Mouse (Mus musculus): ENCODE measurements around the gene Dync2li1. TPM values are rescaled to one million over a fixed set of nuclear protein-coding genes. Genes with fewer than 3 reads are reported as not detected.
A peak's percentile ranks its signal among the peaks of the same experiment; 100 is the strongest.

Dync2li1 gene
- total RNA-seq, 2 experiments from 2014 or later, result 2.6 to 3.9 TPM

DNA sequence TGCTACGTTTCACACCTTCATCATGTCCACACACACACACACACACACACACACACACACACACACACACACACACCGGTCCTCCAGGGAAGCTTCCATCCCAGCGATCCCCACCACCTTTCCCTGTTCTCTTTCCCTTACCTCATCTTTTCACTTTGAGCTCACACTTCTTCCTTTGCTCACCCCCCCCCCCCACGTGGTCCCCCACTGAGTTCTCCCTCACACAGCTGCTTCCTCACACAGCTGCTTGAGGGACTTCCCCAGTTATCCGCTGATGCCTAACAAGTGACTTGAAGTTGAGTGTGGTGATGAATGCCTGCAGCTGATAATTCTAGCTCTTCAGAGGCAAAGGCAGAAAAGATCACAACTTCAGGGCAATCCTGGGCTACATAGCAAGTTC, 18.7 kb upstream of the Dync2li1 start:
- DNase-seq, result no peak
- intact Hi-C loops (cut with DNase I), result no loop called here

DNA sequence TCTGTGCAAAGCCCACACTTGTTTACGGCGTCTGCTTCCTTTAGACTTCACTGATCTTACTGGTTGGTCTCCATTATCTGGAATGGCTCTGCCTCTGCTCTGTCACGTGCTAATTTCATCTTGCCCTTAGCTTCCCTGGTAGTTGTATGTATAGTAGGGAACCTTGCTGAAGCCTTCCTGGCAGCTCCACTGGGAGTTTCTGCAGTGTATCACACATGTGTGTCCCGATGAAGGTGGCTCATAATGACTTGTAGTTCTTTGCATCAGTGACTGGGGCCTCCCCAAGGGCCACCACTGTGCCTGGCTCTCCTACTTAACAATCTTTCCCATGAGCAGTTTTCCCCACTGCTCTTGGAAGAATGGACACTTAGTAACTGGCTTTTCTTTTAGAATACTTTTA, 17.7 kb upstream of the Dync2li1 start:
- intact Hi-C loops (cut with DNase I), result no loop called here

DNA sequence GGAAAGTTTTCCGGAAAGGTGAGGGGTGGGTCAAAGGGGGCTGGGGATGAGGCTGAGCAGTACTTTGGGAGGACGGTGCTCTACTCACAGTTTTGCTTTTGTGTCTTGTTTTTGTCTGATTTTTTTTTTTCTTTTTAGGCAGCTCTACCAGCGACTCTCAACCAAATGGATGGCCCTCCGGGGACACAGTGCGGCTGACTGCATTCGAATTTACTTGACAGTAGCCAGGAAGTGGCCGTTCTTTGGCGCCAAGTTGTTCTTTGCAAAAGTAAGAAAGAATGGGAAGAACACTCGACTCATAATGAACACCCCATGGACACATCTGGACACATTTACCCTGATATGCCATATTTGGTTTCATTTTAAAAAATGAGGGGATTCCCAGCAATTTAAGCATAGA, 14.8 kb upstream of the Dync2li1 start:
- intact Hi-C loops (cut with DNase I), result no loop called here
- no peak for DNase-seq

More for the DNA sequence above, 17.7 kb upstream of the Dync2li1 start:
- DNase-seq, result no peak

- DNase-seq, result no peak
- intact Hi-C loops (cut with DNase I), result no loop called here
These were observed 14.3 kb upstream of the Dync2li1 start for GRCm38 (mm10) chr17:84611971-84612370.

GRCm38 (mm10) chr17:84615811-84616210, 10.5 kb upstream of the Dync2li1 start:
- DNase-seq, result no peak
- intact Hi-C loops (cut with DNase I), result no loop called here

- no peak for DNase-seq
- intact Hi-C loops (cut with DNase I), result no loop called here
These were observed 9.7 kb upstream of the Dync2li1 start for GRCm38 (mm10) chr17:84616526-84617074.

GRCm38 (mm10) chr17:84617953-84618352, 8.3 kb upstream of the Dync2li1 start:
- intact Hi-C loops (cut with DNase I), result no loop called here
- DNase-seq, result no peak

DNA sequence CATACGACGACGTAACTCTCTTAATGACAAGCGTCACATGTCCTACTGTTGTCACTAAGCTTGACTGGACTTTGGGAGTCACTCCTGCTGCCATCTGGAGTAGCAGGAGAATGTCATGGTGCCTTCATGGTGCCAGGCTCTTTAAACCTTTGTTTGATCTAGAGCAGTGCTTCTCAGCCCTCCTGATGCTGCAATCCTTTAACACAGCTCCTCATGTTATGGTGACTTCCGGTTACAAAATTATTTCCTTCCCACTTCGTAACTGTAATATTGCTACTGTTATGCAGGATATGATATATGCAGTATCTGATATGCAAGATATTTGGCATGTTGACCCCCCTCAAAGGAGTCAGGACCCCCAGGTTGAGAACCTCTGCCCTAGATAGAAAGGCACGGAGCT, 7.2 kb upstream of the Dync2li1 start:
- DNase-seq, result no peak
- intact Hi-C loops (cut with DNase I), result no loop called here

DNA sequence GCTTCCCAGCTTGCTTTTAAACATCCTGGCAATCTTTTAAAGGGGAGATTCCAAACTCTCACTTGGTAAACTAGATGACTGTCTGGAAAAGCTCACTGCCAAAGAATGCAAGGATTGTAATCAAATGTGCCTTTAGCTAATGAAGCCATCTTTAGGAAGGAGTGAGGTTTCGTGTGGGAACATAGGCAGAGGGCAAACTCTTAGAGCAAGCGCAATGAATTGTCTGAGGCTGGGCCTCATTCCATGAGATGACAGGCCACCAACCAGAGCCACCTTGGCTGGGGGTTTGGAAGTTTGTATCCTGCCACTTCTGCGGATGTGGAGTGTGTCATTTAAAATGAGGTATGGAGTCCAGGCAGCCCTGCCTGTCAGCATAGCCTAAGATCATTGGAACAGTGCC, 6.2 kb upstream of the Dync2li1 start:
- intact Hi-C loops (cut with DNase I), result no loop called here
- DNase-seq, result no peak

DNA sequence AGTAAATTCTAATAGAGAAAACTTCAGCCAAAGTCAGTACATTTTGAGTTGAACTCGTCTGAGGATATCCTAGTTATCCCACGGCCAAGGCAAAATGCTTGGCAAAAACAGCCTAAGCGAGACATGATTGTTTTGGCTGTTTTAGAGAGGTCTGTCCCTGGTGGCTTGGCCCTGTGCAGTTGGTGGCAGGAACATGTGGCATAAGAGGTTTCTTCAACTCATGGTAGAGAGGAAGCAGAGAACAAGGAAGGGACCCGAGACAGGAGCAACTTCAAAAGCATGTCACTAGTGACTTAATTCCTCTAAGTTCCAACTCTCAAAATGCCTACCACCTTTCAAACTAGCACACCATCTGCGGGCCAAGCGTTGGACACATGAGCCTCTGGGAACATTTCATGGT, 5.7 kb upstream of the Dync2li1 start:
- no peak for DNase-seq
- intact Hi-C loops (cut with DNase I), result no loop called here

- no peak for DNase-seq
- intact Hi-C loops (cut with DNase I), result no loop called here
These were observed 5.1 kb upstream of the Dync2li1 start for GRCm38 (mm10) chr17:84621209-84621608.

- DNase-seq, result no peak
- intact Hi-C loops (cut with DNase I), result no loop called here
These were observed 4.3 kb upstream of the Dync2li1 start for GRCm38 (mm10) chr17:84622028-84622427.

DNA sequence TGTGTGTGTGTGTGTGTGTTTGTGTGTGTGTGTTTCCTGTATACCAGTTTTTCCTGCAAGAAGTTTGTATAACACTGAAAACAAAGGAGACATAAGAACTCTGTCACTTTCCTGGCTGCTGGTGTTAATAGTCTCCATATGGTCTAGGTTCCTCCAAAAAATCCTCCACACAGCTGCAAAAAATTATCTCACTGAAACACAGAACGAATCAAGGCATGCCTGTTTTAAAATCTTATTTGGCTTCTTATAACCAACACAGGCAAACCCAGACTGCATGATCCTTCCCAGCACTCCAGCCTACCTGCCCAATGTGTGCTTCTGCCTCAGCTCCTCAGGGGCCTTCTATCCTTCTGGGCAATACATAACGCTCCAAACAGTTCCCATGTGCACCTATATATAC, 3.4 kb upstream of the Dync2li1 start:
- DNase-seq, result no peak
- intact Hi-C loops (cut with DNase I), result no loop called here

DNA sequence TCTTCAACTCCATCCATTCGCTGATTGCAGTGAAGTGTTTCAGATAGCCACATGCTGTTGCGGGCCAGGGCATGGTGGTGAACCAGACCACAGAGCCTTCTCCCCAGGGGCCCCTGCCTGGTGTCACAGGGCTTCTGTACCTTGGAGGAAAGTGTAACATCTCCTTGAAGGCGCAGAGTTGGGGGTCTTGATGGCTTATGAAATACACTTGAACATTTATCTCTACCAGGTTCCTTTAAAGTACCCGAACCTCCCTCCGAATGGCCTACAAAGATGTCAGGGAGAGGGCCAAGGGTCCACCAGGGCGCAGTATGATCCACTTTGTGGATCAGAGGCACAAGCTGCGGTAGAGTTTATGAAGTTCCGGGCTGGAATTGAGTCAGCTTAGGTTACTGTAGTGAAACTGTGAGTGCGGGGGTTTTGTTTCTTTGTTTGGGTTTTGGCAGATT, 585 bp downstream of the Dync2li1 start:
- no peak for DNase-seq
- intact Hi-C loops (cut with DNase I), result no loop called here

DNA sequence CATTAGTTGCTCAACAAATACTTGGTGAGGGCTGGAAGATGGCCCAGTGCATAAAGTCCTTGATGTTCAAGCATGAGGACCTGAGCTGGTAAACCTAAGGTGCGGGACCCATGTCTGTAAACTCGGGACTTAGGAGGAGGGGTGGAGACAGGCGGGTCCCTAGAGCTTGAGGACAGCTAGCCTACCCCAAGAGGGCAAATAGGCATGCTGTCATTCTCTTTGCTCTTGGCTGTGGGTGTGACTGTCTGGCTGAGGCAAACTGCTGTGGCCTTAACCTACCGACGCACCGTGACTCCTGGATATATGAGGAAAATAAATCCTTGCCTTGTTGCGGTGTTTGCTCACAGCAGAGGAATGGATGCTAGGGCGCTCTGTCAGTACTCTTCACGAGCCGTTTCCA, 1.4 kb downstream of the Dync2li1 start:
- no peak for DNase-seq
- intact Hi-C loops (cut with DNase I), result no loop called here

DNA sequence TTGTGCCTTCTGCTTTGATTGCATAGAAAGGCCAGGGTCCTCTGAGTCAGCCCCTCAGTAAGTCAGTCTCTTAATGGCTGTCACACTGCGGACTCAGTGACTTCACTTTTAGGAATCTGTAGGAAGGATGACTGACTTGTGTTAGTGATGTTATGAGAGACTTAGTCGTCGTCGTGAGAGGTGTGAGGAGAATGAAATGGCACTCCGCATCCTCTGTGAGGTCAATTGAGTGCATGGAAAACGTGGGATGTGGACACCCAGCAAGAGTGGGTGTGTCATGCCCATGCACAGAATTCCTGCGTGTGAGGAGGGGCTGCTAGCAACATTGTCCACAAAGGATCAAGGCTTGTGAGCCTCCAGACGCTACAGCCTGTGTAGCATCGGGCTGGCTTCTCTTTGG, 2.3 kb downstream of the Dync2li1 start:
- DNase-seq, result no peak
- intact Hi-C loops (cut with DNase I), result no loop called here

DNA sequence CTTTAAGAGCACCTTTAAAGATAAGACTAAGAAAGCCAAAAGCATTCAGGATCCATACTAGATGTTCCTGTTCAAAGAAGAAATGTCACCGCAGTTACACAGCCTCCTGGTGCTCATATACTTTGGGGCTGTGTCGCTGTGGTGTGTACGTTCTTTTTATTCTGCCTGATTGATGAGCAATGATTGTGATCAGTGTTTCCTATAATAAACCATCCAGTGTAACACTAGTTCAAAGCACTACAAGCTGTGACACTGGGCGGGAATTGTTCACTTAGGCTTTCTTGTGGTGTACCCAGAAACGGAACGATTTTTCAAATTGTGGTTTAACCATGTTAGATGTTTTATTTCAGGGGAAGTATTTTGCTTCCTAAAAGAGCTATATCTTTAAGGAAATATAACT, 5.5 kb downstream of the Dync2li1 start:
- intact Hi-C loops (cut with DNase I), result no loop called here

DNA sequence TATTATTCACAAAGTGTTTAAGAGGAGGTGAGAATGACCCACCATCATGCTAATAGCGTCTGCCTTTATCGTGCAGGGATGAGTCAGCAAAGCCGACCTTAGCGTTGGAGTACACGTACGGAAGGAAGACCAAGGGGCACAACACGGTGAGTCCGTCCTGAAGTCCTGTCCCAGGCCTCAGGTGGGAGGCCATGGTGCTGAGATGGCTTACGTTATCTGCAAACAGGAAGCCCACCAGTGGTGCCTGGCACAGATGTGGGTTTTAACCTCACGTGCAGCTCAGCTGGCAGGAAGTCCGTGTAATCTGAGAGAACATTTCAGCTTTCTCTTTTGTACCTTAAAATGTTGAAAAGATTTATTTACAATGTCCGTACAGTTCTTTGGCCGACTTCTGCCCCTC, 7.1 kb downstream of the Dync2li1 start:
- intact Hi-C loops (cut with DNase I), result no loop called here
- DNase-seq, result no peak

More for the DNA sequence above, 5.5 kb downstream of the Dync2li1 start:
- no peak for DNase-seq

- DNase-seq, result no peak
- intact Hi-C loops (cut with DNase I), result no loop called here
These were observed 10.0 kb downstream of the Dync2li1 start for GRCm38 (mm10) chr17:84636328-84636727.

DNA sequence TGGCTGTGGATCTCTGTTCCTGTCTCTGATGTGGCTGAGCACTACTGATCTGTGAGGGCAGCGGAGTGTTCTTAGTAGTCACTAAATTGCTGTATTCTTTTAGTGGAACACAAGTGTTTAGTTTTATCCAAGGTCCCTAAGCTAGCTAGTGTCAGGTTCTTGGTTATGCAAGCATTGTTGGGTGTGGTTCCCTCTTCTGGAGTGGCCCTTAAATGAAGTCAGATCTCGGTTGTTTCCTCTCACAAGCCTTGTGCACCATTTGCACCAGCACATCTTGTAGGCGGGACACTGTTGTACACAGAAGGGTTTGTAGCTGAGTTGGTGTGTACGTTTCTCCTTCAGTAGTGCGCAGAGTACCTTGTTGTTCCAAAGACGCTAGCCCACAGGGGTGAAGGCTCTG, 11.7 kb downstream of the Dync2li1 start:
- intact Hi-C loops (cut with DNase I), result no loop called here
- no peak for DNase-seq

DNA sequence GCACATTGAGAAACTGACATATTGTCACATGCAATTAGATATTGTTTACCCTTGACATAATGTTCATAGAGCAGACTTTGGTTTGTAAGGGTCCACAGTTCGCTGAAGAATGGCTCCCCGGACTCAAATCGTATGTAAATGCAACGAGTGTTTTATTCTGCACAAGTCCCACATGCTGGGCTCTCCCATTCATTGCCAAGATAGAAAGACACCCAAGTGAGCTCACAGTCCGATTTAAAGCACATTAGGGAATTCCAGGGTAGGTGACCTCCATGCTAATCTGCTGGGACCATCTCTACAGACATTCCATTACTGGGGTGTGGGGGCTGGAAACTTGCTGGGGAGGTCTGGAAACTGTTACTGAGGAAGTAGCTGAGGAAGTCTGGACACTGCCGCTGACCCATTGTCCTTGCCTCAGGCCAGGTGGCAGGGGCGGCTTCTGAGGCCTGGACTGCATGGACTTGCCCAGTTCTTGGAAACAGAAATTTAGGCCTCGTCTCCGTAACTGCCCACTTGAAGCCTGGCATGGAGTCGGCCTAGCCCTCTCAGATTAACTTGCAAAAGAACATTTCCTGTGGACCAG, 13.6 kb downstream of the Dync2li1 start:
- intact Hi-C loops (cut with DNase I), result no loop called here
- no peak for DNase-seq

DNA sequence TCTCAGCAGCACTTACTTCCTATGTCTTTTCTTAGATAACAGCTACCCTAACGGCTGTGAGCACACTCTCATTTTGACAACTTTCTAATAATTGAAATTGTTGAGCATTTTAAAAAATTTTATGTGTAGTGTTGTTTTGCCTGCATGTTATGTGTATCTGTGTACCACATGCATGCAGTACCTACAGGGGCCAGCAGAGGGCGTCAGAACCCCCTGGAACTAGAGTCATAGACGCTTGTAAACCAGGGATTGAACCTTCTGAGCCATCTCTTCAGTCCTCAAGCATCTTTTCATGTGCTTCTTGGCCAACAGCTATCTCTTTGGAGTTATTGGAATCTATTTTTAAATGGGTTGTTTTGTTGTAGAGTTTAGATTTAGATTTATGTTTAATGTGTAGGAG, 15.6 kb downstream of the Dync2li1 start:
- peak in 1 of 2 experiments; percentile 45 for DNase-seq
- intact Hi-C loops (cut with DNase I), result no loop called here

GRCm38 (mm10) chr17:84642324-84642723, 16.0 kb downstream of the Dync2li1 start:
- DNase-seq, result no peak
- intact Hi-C loops (cut with DNase I), result no loop called here
